Mouse (Mus musculus) ES-E14 (cell line): ENCODE measurements around the gene Nr2c1.

Experiments
- CHD2 ChIP-seq: IDR thresholded peaks from 2 replicates; pipeline ENCODE4 v1.6.1; 2014; ENCODE audit warnings: mild to moderate bottlenecking, low read depth, low read length, inconsistent platforms
- HCFC1 ChIP-seq: IDR thresholded peaks from 2 replicates; pipeline ENCODE4 v1.6.1; 2012; ENCODE audit warnings: low read length, inconsistent platforms, borderline replicate concordance; ENCODE audit not compliant: insufficient read depth
- MAFK ChIP-seq: IDR thresholded peaks from 2 replicates; pipeline ENCODE4 v1.6.1; 2014; ENCODE audit warnings: mild to moderate bottlenecking, low read depth, low read length, inconsistent platforms; ENCODE audit not compliant: insufficient read depth
- ZC3H11A ChIP-seq: IDR thresholded peaks from 2 replicates; pipeline ENCODE4 v1.6.1; 2012; ENCODE audit warnings: low read depth, mild to moderate bottlenecking, inconsistent platforms, low read length, borderline replicate concordance
- ZNF384 ChIP-seq: IDR thresholded peaks from 2 replicates; pipeline ENCODE4 v1.6.1; 2012; ENCODE audit warnings: low read depth, low read length, inconsistent platforms

GRCm38 (mm10) chr10:94134535-94135390, 13.1 kb upstream of the Nr2c1 start:
- TF ChIP-seq CHD2 (no peak), ZC3H11A (no peak), ZNF384 (no peak), MAFK (no peak), HCFC1 (no peak)
